Mouse (Mus musculus): ENCODE measurements around the gene Npas3. TPM values are rescaled to one million over a fixed set of nuclear protein-coding genes. Genes with fewer than 3 reads are reported as not detected.

The Npas3 gene
- polyA plus RNA-seq, 1 experiment from 2014 or later = 0.08 TPM

DNA sequence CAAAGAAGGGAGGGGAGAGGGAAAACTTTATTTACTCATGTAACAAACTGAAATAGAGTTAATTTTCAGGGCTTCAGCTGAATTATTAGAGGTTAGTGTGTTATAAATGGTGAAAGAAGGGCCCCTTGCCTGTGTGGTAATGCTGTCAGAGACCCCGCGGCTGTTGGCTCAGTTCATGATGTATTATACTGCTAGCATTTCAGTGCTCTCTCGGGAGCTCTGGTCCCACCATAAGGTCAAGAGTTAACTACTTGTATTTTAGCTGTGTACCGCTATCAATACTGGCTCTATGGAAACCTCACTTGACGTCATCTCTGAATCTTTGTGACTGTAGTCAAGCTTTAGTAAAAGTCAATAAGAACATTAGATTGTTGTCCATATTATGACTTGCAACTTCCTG is 415.6 kb downstream of the Npas3 start:
- no peaks in the 10 kb centered on the region for H3K9me3 ChIP-seq (ENCODE audit: low read length)
- 68% methylated on average over 5 of the region's 5 CpGs for WGBS (ENCODE audit: insufficient replicate concordance)
- ATAC-seq (no peak), DNase-seq (no peak)
- TF ChIP-seq CTCF (IDR thresholded peaks at IDR 0.05; ENCODE audit: low read depth) (no peak), EP300 (IDR thresholded peaks at IDR 0.05; ENCODE audit: low read depth) (no peak)
- no peak overlapping the region for H3K4me2 ChIP-seq (ENCODE audit: low read depth, low read length)
- no peak overlapping the region for H3K4me3 ChIP-seq (ENCODE audit: low read depth, low read length)
- no peaks in the 10 kb centered on the region for H3K36me3 ChIP-seq (replicated peaks; ENCODE audit: insufficient read depth, low read length)
- no peak overlapping the region for H3K27ac ChIP-seq (ENCODE audit: low read depth)
- no peak overlapping the region for H3K9ac ChIP-seq (replicated peaks)
- H3K4me1 ChIP-seq (ENCODE audit: insufficient read depth) = no peaks in the 10 kb centered on the region
- no peaks in the 10 kb centered on the region for H3K27me3 ChIP-seq (ENCODE audit: insufficient read depth, low read length)

DNA sequence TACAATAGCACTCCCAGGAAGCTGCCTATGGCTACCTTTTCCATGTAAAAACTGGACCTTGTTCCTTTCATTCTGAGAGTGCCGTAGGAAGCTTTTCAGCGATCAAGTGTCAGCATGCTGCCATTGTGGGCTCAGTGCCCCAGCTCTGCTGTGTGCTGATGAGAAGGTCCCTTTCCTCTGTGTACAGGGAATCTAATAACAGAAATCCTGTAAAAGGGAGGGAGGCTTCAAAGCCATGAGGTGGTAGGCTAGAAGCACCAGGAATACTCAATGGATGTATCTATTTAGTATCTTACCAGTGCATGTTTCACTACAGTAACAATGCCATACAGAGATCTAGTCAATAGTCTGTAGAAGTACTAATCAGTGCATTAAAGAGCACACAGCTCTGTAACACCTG is 423.4 kb downstream of the Npas3 start:
- 81% methylated on average over 2 of the region's 2 CpGs for WGBS (ENCODE audit: insufficient replicate concordance)

DNA sequence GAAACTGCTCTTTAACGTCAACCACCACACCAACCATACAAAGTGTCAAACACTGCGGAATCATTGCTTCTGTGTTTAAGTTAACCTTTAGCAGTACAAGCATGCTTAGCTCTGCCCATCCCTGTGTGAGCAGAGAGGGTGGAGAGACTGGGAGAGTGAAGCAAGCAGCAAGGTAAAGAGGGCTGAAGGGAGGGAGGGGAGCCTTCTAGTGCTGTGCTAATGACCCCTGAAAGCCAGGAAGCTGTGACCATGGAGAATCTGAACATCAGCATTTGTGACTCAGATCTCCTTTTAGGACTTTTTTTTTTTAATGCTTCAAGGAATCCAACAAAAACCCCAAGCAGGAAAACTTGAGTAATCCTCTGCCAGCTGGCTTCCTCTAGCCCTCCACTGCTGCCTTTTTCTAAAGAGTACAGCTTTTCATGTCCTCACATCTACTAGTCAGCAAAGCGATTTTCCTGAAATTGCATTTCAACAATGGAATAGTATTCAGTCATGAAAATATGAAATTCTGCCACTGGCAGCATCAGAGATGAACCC is 428.7 kb downstream of the Npas3 start:
- H3K4me2 ChIP-seq (ENCODE audit: low read depth, low read length) = no peak overlapping the region
- H3K4me3 ChIP-seq (ENCODE audit: low read depth, low read length) = no peak overlapping the region
- WGBS (ENCODE audit: insufficient replicate concordance) = 59% methylated on average over 3 of the region's 3 CpGs
- DNase-seq = no peak
- H3K9me3 ChIP-seq (ENCODE audit: low read length) = no peaks in the 10 kb centered on the region
- H3K4me1 ChIP-seq (ENCODE audit: insufficient read depth) = no peaks in the 10 kb centered on the region
- H3K36me3 ChIP-seq (replicated peaks; ENCODE audit: insufficient read depth, low read length) = no peaks in the 10 kb centered on the region
- ATAC-seq = no peak
- no peaks in the 10 kb centered on the region for H3K27me3 ChIP-seq (ENCODE audit: insufficient read depth, low read length)
- no peak for TF ChIP-seq EP300 (IDR thresholded peaks at IDR 0.05; ENCODE audit: low read depth)
- no peak for TF ChIP-seq CTCF (IDR thresholded peaks at IDR 0.05; ENCODE audit: low read depth)
- no peak overlapping the region for H3K9ac ChIP-seq (replicated peaks)
- H3K27ac ChIP-seq (ENCODE audit: low read depth) = no peak overlapping the region

More for the DNA sequence above, 423.4 kb downstream of the Npas3 start:
- Histone ChIP-seq H3K9ac (replicated peaks) (no peak overlapping the region), H3K36me3 (replicated peaks; ENCODE audit: insufficient read depth, low read length) (no peaks in the 10 kb centered on the region), H3K27ac (ENCODE audit: low read depth) (no peak overlapping the region), H3K4me1 (ENCODE audit: insufficient read depth) (no peaks in the 10 kb centered on the region), H3K9me3 (ENCODE audit: low read length) (no peaks in the 10 kb centered on the region), H3K27me3 (ENCODE audit: insufficient read depth, low read length) (no peaks in the 10 kb centered on the region), H3K4me3 (ENCODE audit: low read depth, low read length) (no peak overlapping the region), H3K4me2 (ENCODE audit: low read depth, low read length) (no peak overlapping the region)
- TF ChIP-seq CTCF (IDR thresholded peaks at IDR 0.05; ENCODE audit: low read depth) = no peak
- DNase-seq (no peak), ATAC-seq (no peak)

DNA sequence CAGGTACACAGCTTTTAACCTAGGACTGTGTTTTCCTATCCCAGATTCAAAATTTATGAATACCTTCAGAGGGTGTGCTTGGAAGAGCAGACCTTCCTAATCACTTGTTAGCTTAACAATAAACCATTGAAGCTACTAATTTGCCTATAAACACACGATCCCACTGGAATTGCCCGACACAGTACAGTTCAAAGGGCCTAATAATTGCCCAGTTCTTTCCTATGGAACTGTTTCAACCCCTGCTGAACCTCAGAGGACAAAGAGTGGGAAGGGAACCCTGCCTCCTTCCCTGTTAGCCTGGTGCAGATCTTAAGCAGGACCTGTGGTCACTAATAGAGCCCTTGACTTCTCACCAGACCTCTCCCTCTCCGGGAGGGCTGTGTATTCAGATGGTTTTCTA is 429.7 kb downstream of the Npas3 start:
- Histone ChIP-seq H3K27me3 (ENCODE audit: insufficient read depth, low read length) (no peaks in the 10 kb centered on the region), H3K4me1 (ENCODE audit: insufficient read depth) (no peaks in the 10 kb centered on the region), H3K27ac (ENCODE audit: low read depth) (no peak overlapping the region), H3K4me3 (ENCODE audit: low read depth, low read length) (no peak overlapping the region), H3K4me2 (ENCODE audit: low read depth, low read length) (no peak overlapping the region), H3K9me3 (ENCODE audit: low read length) (no peaks in the 10 kb centered on the region), H3K9ac (replicated peaks) (no peak overlapping the region), H3K36me3 (replicated peaks; ENCODE audit: insufficient read depth, low read length) (no peaks in the 10 kb centered on the region)
- TF ChIP-seq EP300 (IDR thresholded peaks at IDR 0.05; ENCODE audit: low read depth) (no peak), CTCF (IDR thresholded peaks at IDR 0.05; ENCODE audit: low read depth) (no peak)
- no peak for DNase-seq
- ATAC-seq = no peak
- 55% methylated on average over 3 of the region's 3 CpGs for WGBS (ENCODE audit: insufficient replicate concordance)

DNA sequence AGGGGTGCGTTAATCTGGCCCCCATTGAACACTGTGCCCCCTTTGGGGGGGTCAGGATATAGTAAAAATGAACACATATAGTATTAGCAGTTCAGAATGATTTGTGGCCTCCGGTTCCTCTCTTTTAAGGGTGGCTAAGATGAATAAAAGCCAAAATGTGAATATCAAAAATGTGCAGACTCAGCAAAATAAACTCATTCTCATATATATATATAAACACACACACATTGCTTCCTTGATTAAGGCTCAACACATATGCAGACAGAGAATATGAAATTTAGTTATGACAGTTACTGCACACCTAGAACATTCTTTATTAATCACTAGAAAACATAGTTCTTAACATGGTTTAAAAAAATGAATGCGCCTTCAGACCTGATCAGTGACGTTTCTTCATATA is 430.7 kb downstream of the Npas3 start:
- Histone ChIP-seq H3K36me3 (replicated peaks; ENCODE audit: insufficient read depth, low read length) (no peaks in the 10 kb centered on the region), H3K4me2 (ENCODE audit: low read depth, low read length) (no peak overlapping the region), H3K27me3 (ENCODE audit: insufficient read depth, low read length) (no peaks in the 10 kb centered on the region), H3K9ac (replicated peaks) (no peak overlapping the region), H3K4me3 (ENCODE audit: low read depth, low read length) (no peak overlapping the region), H3K27ac (ENCODE audit: low read depth) (no peak overlapping the region), H3K4me1 (ENCODE audit: insufficient read depth) (no peaks in the 10 kb centered on the region), H3K9me3 (ENCODE audit: low read length) (no peaks in the 10 kb centered on the region)
- TF ChIP-seq CTCF (IDR thresholded peaks at IDR 0.05; ENCODE audit: low read depth) (no peak), EP300 (IDR thresholded peaks at IDR 0.05; ENCODE audit: low read depth) (no peak)
- ATAC-seq (no peak), DNase-seq (no peak)
- WGBS (ENCODE audit: insufficient replicate concordance) = 85% methylated on average over 4 of the region's 4 CpGs

DNA sequence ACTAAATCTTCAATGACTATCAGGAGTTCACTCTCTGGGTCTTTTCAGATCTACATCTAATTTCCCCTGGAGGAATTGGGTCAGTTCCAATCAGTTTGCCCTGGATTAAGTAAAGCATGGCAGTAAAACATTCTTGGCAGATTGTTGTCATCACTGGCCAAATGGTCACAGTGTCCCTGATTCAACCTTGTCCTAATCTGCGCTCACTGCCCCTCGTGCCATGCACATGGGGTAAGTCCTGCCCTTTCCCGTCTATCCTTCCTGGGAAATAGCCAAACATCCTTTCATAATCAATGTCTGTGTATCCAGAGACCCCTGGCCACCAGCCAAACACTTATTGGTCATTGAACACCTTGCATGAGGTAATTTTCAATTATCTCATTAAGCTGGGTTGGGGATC is 432.0 kb downstream of the Npas3 start:
- no peak for DNase-seq

DNA sequence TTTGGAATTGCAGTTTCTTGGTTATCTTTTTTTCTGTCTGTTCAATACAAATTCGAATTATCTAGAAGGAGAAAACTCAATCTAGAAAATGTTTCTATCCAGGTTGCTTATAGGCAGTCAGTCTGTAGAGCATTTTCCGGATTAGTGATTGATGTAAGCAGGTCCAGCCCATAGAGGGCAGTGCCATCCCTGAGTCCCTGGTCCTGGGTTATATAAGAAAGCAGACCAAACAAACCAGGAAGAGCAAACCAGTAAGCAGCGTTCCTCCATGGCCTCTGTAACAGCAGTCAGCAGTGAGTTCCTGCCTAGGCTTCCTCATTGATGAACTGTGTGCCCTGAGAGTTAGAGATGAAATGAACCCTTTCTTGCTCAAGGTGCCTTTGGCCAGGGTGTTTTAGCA is 433.6 kb downstream of the Npas3 start:
- H3K27ac ChIP-seq (ENCODE audit: low read depth) = no peak overlapping the region
- no peak for TF ChIP-seq EP300 (IDR thresholded peaks at IDR 0.05; ENCODE audit: low read depth)
- TF ChIP-seq CTCF (IDR thresholded peaks at IDR 0.05; ENCODE audit: low read depth) = 0 out of 2 replicates have a peak, but pooled peaks have one; percentile 22
- H3K4me2 ChIP-seq (ENCODE audit: low read depth, low read length) = no peak overlapping the region
- no peak overlapping the region for H3K4me3 ChIP-seq (ENCODE audit: low read depth, low read length)
- no peak overlapping the region for H3K9ac ChIP-seq (replicated peaks)
- no peak for DNase-seq
- no peaks in the 10 kb centered on the region for H3K27me3 ChIP-seq (ENCODE audit: insufficient read depth, low read length)
- ATAC-seq = no peak
- no peaks in the 10 kb centered on the region for H3K36me3 ChIP-seq (replicated peaks; ENCODE audit: insufficient read depth, low read length)
- H3K9me3 ChIP-seq (ENCODE audit: low read length) = no peaks in the 10 kb centered on the region
- H3K4me1 ChIP-seq (ENCODE audit: insufficient read depth) = no peaks in the 10 kb centered on the region
- 28% methylated on average over 3 of the region's 3 CpGs for WGBS (ENCODE audit: insufficient replicate concordance)

More for the DNA sequence above, 432.0 kb downstream of the Npas3 start:
- Histone ChIP-seq H3K4me3 (ENCODE audit: low read depth, low read length) (no peak overlapping the region), H3K4me2 (ENCODE audit: low read depth, low read length) (no peak overlapping the region), H3K4me1 (ENCODE audit: insufficient read depth) (no peaks in the 10 kb centered on the region), H3K9me3 (ENCODE audit: low read length) (no peaks in the 10 kb centered on the region), H3K9ac (replicated peaks) (no peak overlapping the region), H3K36me3 (replicated peaks; ENCODE audit: insufficient read depth, low read length) (no peaks in the 10 kb centered on the region), H3K27ac (ENCODE audit: low read depth) (no peak overlapping the region), H3K27me3 (ENCODE audit: insufficient read depth, low read length) (no peaks in the 10 kb centered on the region)
- whole genome bisulfite sequencing (ENCODE audit: insufficient replicate concordance) = 80% methylated on average over 3 of the region's 3 CpGs
- no peak for TF ChIP-seq EP300 (IDR thresholded peaks at IDR 0.05; ENCODE audit: low read depth)
- ATAC-seq = no peak
